Mouse (Mus musculus) cerebellum, adult (tissue): ENCODE results near the gene Cadps2.

Experiments
- ATAC-seq: cut with Nextera tagmentation; 2 replicates; pipeline ENCODE4 v1.9.2; 2017; ENCODE audit warnings: mild to moderate bottlenecking, moderate library complexity, mixed read lengths; ENCODE audit not compliant: insufficient number of reproducible peaks, low FRiP score, low TSS enrichment

Gene Cadps2

DNA sequence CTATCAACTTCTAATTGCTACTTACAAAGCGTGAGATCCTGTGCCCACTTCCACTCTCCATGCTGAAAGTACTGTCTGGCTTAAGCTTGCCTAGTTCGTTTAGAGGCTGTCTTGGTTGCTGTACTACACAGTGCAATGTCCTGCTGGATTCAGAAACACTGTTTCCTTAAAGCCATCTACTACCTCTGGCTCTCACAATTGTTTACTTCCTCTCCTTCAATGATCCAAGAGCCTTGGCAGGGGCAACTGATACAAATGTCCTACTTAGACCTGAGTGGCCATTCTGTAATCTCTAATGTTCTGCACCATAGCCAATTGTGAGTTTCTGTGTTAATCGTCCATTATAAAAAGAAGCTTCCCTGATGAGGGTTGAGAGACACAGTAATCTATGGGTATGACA lies 47.4 kb downstream of the Cadps2 start:
- peak; percentile 80 for ATAC-seq

DNA sequence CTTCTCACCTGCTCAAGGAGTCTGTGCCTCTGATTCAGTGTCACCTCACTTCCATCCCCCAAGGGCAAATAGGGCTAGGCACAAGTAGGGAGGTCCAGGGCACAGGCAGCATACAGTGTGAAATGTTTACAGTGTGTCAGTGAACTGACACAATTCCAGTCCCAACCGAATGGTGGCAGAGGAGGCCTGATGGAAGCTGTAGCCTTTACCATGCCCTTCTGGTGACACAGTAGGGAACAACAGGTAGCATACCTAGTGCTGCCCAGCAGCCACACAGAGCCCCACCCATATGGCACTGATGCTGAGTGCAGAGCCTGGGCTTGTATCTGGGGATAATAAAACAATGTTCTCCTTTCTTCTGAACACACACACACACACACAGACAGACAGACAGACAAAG lies 61.6 kb downstream of the Cadps2 start:
- ATAC-seq, result peak; percentile 85

DNA sequence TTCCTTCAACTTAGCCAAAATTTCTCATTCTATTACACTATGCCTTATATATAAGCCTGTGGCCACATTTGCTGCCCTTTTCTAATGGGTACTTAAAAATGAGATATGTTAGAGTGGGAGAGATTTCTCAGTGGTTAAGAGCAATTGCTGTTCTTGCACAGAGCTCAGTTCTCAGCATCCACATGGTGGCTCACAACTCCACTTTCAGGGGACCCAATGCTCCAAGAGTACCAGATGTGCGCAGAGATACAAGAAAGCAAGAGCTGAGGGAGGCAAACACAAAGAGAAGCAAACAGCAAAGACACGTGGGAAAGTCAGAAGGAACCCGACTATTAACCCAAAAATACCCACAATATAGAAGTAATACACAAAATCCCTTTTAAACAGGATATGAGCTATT lies 77.0 kb downstream of the Cadps2 start:
- no peak for ATAC-seq

GRCm38 (mm10) chr6:23758249-23758648 lies 81.0 kb downstream of the Cadps2 start:
- ATAC-seq, result no peak

GRCm38 (mm10) chr6:23748823-23749222 lies 90.4 kb downstream of the Cadps2 start:
- no peak for ATAC-seq

GRCm38 (mm10) chr6:23740010-23740409 lies 99.2 kb downstream of the Cadps2 start:
- ATAC-seq, result no peak

- no peak for ATAC-seq
Observed at GRCm38 (mm10) chr6:23732750-23733149, 106.5 kb downstream of the Cadps2 start.

DNA sequence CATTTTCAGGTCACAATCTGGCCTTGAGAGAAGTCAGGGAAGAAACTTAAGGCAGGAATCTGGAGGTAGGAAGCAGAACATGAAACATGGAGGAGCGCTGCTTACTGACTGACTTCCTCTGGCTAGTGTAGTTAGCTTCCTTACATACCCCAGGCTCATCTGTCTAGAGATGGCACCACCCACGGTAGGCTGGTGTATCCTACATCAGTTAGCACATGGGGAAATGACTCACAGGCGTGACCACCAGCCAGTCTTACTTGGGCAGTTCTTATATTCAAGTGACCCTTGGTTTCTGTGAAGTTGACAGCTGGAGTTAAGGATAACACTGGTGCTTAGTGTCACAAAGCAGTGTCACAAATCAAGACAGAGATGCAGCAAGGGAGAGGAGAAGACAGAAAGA lies 110.6 kb downstream of the Cadps2 start:
- no peak for ATAC-seq

DNA sequence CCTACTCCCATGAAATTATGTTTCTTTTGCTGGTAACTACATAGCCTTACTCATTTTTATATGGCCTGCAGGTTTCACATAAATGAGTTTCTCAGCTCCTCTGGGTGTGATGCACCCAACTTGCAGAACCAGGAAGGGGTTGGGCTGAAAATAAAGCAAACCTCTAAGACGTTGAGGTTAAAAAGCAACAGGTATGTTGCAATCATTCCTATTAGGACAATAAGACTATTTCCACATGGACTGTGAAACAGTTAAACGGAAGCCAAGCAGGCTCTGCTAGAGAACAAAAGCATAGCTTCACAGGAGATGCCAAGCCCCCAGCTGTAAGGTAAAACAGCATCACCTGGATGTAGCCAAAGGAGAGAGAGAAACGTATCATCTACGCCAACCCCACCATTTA lies 115.5 kb downstream of the Cadps2 start:
- no peak for ATAC-seq

DNA sequence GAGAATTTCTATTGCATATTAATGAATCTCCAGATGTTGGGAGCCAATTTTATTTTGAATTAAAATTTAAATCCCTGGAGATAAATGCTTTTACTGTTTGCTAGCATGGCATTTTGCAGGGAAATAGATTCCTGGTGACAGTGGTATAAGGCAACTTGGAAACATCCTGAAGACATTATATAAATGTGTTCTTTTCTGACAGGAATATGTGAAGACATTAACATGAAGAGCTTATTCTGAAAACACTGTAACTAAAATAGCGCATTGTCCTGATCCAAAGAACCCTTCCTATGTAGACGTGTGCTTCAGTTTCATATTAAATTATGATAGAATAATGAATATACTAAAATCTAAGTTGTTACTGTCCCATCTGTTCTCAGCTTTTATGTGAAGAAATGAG lies 118.8 kb downstream of the Cadps2 start:
- no peak for ATAC-seq

DNA sequence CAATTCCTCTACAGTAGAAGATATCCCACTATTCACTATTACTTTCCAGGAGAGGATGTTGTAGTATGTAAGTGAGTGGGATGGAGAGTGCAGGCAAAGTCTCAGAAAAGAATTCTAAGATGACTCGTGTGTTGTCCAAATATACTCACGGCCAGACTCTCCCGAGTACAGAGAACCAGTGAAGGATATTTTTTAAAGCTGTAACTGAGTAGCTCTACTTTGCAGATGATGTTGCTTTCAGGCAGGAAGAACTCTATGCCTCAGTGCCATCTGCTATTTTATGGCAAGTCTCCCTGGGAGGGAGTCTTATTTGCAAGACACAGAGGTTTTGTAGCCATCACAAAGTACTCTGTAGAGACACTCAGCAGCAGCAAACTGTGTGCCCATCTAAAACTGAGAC lies 131.7 kb downstream of the Cadps2 start:
- peak; percentile 64 for ATAC-seq

DNA sequence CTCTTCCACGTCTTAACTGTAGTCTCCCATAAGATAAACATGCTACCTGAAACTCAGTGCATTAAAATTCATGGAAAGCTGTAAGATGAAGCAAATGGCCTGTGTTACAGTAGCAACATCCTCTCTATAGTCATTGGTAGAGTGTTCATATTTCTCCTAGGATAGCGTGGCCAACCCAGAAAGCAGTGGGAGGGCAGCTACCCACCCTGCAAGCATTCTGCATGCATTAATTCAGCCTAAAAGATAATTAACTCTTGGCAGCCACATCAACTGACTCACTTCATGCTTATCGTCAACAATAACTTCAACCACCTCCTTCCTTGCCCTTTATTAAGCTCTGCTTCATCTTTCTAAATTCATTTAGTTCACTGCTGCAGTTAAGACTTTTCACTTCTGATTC lies 138.3 kb downstream of the Cadps2 start:
- no peak for ATAC-seq

- peak; percentile 58; the same call in 1 of the 2 replicates for ATAC-seq
Observed at GRCm38 (mm10) chr6:23678172-23678571, 161.0 kb downstream of the Cadps2 start.

- no peak for ATAC-seq
Observed at GRCm38 (mm10) chr6:23655036-23655435, 184.2 kb downstream of the Cadps2 start, which contains the start of gene Rnf148. Rnf148 (minus strand) TSS chr6:23655136.

DNA sequence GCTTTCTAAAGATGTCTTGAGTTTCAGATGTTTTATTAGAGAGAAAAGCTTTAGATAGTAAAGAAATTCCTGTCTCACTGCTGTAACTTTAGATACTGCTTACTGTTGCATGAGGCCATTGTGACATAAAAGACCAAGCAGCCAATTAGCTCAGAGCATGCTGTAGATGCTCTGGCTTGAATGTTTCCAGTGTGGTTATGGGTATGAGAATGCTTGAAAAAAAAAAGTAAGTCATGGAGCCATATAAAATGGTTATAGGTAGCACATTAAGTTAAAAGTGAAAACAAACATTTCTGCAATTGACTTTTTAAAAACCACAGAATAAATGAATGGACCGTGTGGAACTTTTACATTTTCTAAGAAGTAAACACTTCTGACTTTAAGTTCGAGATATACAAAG lies 189.0 kb downstream of the Cadps2 start, which contains the start of gene Rnf133:
Gene Rnf133, minus strand, starts transcription at position 101 of the 400 bp plus-strand sequence.
- ATAC-seq, result no peak

GRCm38 (mm10) chr6:23648732-23649131 lies 190.5 kb downstream of the Cadps2 start:
- no peak for ATAC-seq

GRCm38 (mm10) chr6:23647627-23648247 lies 191.5 kb downstream of the Cadps2 start:
- ATAC-seq, result no peak

- ATAC-seq, result no peak
Observed at GRCm38 (mm10) chr6:23637081-23637480, 202.1 kb downstream of the Cadps2 start.

- no peak for ATAC-seq
Observed at GRCm38 (mm10) chr6:23635208-23635607, 204.0 kb downstream of the Cadps2 start.

- ATAC-seq, result no peak
Observed at GRCm38 (mm10) chr6:23634016-23634415, 205.2 kb downstream of the Cadps2 start.

DNA sequence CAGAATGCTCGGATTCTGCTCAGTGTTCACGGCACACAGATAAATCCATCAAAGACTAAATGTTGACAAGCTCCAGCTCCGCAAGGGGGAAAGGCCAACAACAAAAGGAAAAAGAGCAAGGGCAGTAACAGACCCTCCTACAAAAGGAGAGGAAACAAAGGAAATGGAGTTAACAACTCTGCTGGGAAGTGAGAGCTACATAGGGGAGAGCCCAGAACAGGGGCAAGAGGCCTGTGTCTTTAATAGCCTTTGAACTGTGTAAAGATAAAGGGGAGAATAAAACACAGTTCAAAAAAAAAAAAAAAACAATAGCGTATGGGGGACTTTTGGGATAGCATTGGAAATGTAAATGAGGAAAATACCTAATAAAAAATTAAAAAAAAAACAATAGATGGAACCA lies 208.8 kb downstream of the Cadps2 start:
- ATAC-seq, result no peak

GRCm38 (mm10) chr6:23575102-23575501 lies 264.1 kb downstream of the Cadps2 start:
- peak; percentile 27; the same call in 1 of the 2 replicates for ATAC-seq

GRCm38 (mm10) chr6:23573750-23574149 lies 265.5 kb downstream of the Cadps2 start:
- no peak for ATAC-seq
